Comparison of ENCODE assay signal across 21 mouse cellular contexts in genomic region chr14:20997548-20997947, GRCm38 (mm10). TPM values are rescaled to one million over a fixed set of nuclear protein-coding genes. Genes with fewer than 3 reads are reported as not detected.
DNase-seq lines count a peak whose midpoint lies in the region; ATAC-seq and TF ChIP-seq lines count a peak whose summit lies in the region.
"Had no signal": no experiment of that assay in that cellular context is flagged by ENCODE, and none has a peak within 500 bp of the region (broad histone marks: within the 10 kb centered on the region; RNA-seq: fewer than 3 reads in every experiment).

No protein-coding gene starts in this region.

- no peak for TF ChIP-seq CTCF in lung, embryonic 14.5 days (IDR thresholded peaks at IDR 0.05; ENCODE audit: low read depth)
- no peak for TF ChIP-seq CTCF in intestine, postnatal 0 days (IDR thresholded peaks at IDR 0.05; ENCODE audit: low read depth)

- H3K4me2 ChIP-seq in lung, embryonic 14.5 days: no peak overlapping the region
- H3K4me2 ChIP-seq in forebrain, embryonic 15.5 days (replicated peaks): no peak overlapping the region
- no peak overlapping the region for H3K4me2 ChIP-seq in intestine, postnatal 0 days (replicated peaks; ENCODE audit: low read depth)
- H3K4me2 ChIP-seq: embryonic facial prominence, embryonic 13.5 days; heart, embryonic 11.5 days had no signal

- H3K9ac ChIP-seq in lung, embryonic 14.5 days: no peak overlapping the region
- H3K9ac ChIP-seq in forebrain, embryonic 15.5 days (replicated peaks): no peak overlapping the region
- no peak overlapping the region for H3K9ac ChIP-seq in intestine, postnatal 0 days (ENCODE audit: low read depth, low read length)
- H3K9ac ChIP-seq: embryonic facial prominence, embryonic 13.5 days; liver, postnatal 0 days had no signal

- no peak overlapping the region for H3K4me3 ChIP-seq in lung, embryonic 14.5 days (ENCODE audit: low read depth, low read length)
- no peak overlapping the region for H3K4me3 ChIP-seq in forebrain, embryonic 15.5 days
- no peak overlapping the region for H3K4me3 ChIP-seq in intestine, postnatal 0 days (ENCODE audit: low read depth, low read length)
- H3K4me3 ChIP-seq: embryonic facial prominence, embryonic 13.5 days had no signal

- peak; percentile 16 for DNase-seq in cerebellum, adult 9-10 months
- DNase-seq in cerebellum, adult 8-10 months: no peak
- DNase-seq in heart, adult 11 months: peak; percentile 43
- DNase-seq in heart, adult 8-10 months (ENCODE audit: low spot score): no peak
- peak; percentile 53 for DNase-seq in lung, embryonic 14.5 days
- no peak for DNase-seq in lung, postnatal 36 days
- DNase-seq: adrenal gland, postnatal 14 days; cerebellum, adult 18-20 months; heart, postnatal 10 days; kidney, adult 2 months; kidney, postnatal 10 days; left cerebral cortex, postnatal 4 days; liver; liver, postnatal 0 days; lung, postnatal 4 days; thymus, postnatal 14 days had no signal

- no peaks in the 10 kb centered on the region for H3K27me3 ChIP-seq in lung, embryonic 14.5 days (ENCODE audit: insufficient read depth, low read length)
- H3K27me3 ChIP-seq in forebrain, embryonic 15.5 days: no peaks in the 10 kb centered on the region
- no peaks in the 10 kb centered on the region for H3K27me3 ChIP-seq in intestine, postnatal 0 days (replicated peaks; ENCODE audit: control insufficient read depth, insufficient read depth, low read length)
- H3K27me3 ChIP-seq: embryonic facial prominence, embryonic 13.5 days; Patski had no signal

- peaks cover 12% of the 10 kb centered on the region for H3K36me3 ChIP-seq in lung, embryonic 14.5 days (ENCODE audit: insufficient read depth)
- H3K36me3 ChIP-seq in forebrain, embryonic 15.5 days: no peaks in the 10 kb centered on the region
- peaks cover 28% of the 10 kb centered on the region for H3K36me3 ChIP-seq in intestine, postnatal 0 days (ENCODE audit: control insufficient read depth, insufficient read depth)

- H3K4me1 ChIP-seq in lung, embryonic 14.5 days (ENCODE audit: insufficient read depth): 0 out of 2 replicates have a peak, but pooled peaks cover 2% of the 10 kb centered on the region
- peaks cover 13% of the 10 kb centered on the region for H3K4me1 ChIP-seq in forebrain, embryonic 15.5 days
- H3K4me1 ChIP-seq in intestine, postnatal 0 days (replicated peaks; ENCODE audit: control insufficient read depth, insufficient read depth, low read length): no peaks in the 10 kb centered on the region
- H3K4me1 ChIP-seq: embryonic facial prominence, embryonic 13.5 days had no signal

- H3K27ac ChIP-seq in lung, embryonic 14.5 days (ENCODE audit: low read depth): no peak overlapping the region
- H3K27ac ChIP-seq in forebrain, embryonic 15.5 days (replicated peaks): 0 out of 2 replicates have a peak overlapping the region, but pooled peaks have one; percentile 40
- no peak overlapping the region for H3K27ac ChIP-seq in intestine, postnatal 0 days (ENCODE audit: low read depth, low read length)
- H3K27ac ChIP-seq: embryonic facial prominence, embryonic 13.5 days had no signal

- no peak for ATAC-seq in lung, embryonic 14.5 days (ENCODE audit: insufficient read depth)
- ATAC-seq in forebrain, embryonic 15.5 days (replicated peaks): no peak
- no peak for ATAC-seq in intestine, postnatal 0 days
- ATAC-seq: liver, postnatal 0 days; Patski had no signal

- WGBS in lung, embryonic 14.5 days: 28% methylated on average over 3 of the region's 3 CpGs
- WGBS in forebrain, embryonic 15.5 days: 17% methylated on average over 3 of the region's 3 CpGs
- 75% methylated on average over 3 of the region's 3 CpGs for WGBS in intestine, postnatal 0 days

- H3K9me3 ChIP-seq in lung, embryonic 14.5 days (ENCODE audit: low read depth, low read length): no peaks in the 10 kb centered on the region
- no peaks in the 10 kb centered on the region for H3K9me3 ChIP-seq in forebrain, embryonic 15.5 days
- H3K9me3 ChIP-seq in intestine, postnatal 0 days (ENCODE audit: control insufficient read depth): no peaks in the 10 kb centered on the region
- H3K9me3 ChIP-seq: embryonic facial prominence, embryonic 13.5 days had no signal

RNA-seq across cellular contexts. Expression of gene Ap3m1, which starts 54.8 kb away (rescaled TPM):
- total RNA-seq in heart, adult 8-10 months (2022): 10 to 100 TPM; 50.5 to 59.8 (median 57.0) TPM
- 82.5 and 86.9 TPM in 2 replicates for polyA plus RNA-seq in lung, embryonic 14.5 days (2014; fragmentation: Nextera tagmentation; extraction: Ambion mirVana)
- polyA plus RNA-seq in forebrain, embryonic 15.5 days (2015; fragmentation: Nextera tagmentation; extraction: Ambion mirVana): 104 and 107 TPM in 2 replicates
- 58.8 and 60.0 TPM in 2 replicates for polyA plus RNA-seq in intestine, postnatal 0 days (2015; fragmentation: Nextera tagmentation; extraction: Ambion mirVana)

RNA-seq across cellular contexts. Expression of gene Adk, which starts 54.8 kb away (rescaled TPM):
- 100 to 1,000 TPM; 233 to 260 (median 250) TPM for total RNA-seq in heart, adult 8-10 months (2022)
- polyA plus RNA-seq in lung, embryonic 14.5 days (2014; fragmentation: Nextera tagmentation; extraction: Ambion mirVana): 218 and 229 TPM in 2 replicates
- polyA plus RNA-seq in forebrain, embryonic 15.5 days (2015; fragmentation: Nextera tagmentation; extraction: Ambion mirVana): 68.6 and 74.6 TPM in 2 replicates
- polyA plus RNA-seq in intestine, postnatal 0 days (2015; fragmentation: Nextera tagmentation; extraction: Ambion mirVana): 240 and 254 TPM in 2 replicates

Comparison
In these comparisons a context has a peak if more than half of its experiments do, and no peak if none do; other contexts are left out.
1. DNase-seq: peak in cerebellum, adult 9-10 months (single experiment), heart, adult 11 months (single experiment) and lung, embryonic 14.5 days (single experiment); none in cerebellum, adult 8-10 months (single experiment), heart, adult 8-10 months (single experiment) and lung, postnatal 36 days (single experiment).